Mouse (Mus musculus) ovary, postnatal 14 days (tissue): ENCODE measurements around the gene Zfp266.
"Not testable (repeated sequence)": the region's sequence is repeated elsewhere in the genome, so short reads cannot be mapped to it uniquely, and the experiment has no call there.

ENCODE experiments used
- DNase-seq: peaks from one replicate; pipeline ENCODE4 v3.0.0; 2022; ENCODE audit warnings: low spot score

The Zfp266 gene

GRCm38 (mm10) chr9:20521306-20521957 lies at the start of gene Zfp266:
Zfp266 (minus strand) TSS chr9:20521417.
- peak; percentile 83 for DNase-seq

DNA sequence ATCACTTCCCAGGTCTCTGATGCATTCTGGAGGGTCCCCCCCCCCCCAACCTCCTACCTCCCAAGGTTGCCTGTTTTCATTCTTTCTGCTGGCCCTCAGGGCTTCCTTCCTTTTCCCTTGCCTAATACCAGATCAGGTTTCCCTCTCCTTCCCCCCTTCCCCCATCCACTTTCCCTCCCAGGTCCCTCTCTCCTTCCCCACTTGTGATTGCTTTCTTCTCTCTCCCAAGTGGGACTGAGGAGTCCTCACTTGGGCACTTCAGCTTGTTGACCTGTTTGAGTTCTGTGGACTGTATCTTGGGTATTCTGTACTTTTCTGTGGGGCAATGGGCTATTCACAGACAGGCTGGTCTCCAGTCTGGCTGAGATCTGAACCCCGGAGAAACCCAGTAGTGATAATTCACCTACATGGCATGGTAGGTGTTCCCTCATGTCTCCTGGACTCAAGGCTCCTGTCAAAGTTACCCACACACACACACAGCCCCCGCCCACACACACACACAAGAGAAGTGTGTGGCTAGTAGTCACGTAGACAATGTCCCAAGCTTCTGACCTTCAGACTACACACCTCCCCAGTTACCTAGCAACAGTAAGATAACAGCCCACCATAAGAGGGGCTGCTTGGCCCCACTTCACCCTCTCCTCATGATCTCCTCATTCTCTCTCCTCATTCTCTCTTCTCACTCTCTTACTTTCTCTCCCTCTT lies 44.3 kb upstream of the Zfp266 start:
- DNase-seq = not testable (repeated sequence)

- DNase-seq = no peak
Observed at GRCm38 (mm10) chr9:20562177-20562576, 41.0 kb upstream of the Zfp266 start.

- DNase-seq = no peak
Observed at GRCm38 (mm10) chr9:20552698-20553097, 31.5 kb upstream of the Zfp266 start.

DNA sequence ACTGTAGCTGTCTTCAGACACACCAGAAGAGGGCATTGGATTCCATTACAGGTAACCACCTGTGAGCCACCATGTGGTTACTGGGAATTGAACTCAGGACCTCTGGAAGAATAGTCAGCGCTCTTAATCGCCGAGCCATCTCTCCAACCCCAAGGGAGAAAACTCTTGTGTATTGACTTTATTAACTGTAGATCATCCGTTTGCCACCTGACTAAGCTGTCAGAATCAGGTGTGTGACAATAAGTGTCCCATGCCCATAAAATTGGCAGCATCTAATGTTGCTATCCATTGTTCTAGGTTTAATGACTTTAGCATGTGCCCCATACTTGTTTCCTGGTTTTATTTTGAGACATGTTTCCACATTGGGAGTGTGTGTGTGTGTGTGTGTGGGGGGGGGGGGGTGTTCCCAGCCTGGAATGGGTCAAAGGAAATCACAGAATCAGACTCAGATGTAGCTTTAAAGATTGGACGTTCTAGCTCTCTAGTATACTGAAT lies 30.6 kb upstream of the Zfp266 start:
- DNase-seq = no peak

DNA sequence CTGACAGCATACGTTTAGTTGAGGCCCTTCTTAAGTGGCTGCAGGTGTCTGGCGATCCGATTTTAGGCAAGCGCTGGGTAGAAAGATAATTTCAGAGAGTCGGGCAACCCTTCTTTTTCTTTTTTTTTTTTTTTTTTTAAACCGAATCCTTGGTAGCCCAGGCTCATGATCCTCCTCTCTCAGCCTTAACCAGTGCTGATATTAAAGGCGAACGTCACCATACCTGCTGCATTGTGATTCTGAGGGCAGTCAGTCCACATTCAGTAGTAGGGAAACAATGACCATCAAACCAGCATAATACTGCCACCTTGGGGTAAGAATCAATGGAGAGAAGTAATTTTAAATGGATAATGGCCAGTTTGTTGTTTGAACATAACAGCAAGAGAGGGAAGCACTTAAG lies 23.9 kb upstream of the Zfp266 start:
- peak; percentile 15 for DNase-seq

- DNase-seq = peak; percentile 76
Observed at GRCm38 (mm10) chr9:20544070-20544821, 23.0 kb upstream of the Zfp266 start.

DNA sequence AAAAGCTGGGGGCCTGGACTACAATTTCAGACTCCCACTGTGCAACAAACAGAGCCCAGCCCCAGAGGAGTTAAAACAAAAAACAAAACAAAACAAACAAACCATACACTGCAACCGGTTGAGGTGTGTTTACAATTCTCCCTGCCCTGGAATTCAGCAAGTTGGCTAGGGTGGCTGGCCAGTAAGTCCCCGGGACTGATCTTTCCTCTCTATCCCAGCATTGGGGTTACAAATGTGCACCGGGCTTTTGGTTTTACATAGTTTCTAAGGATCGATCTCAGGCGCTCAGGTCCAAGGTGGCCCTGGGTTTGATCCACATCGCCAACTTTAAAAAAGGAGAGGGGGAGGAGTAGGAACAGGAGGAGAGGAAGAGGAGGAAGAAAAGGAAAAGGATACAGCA lies 22.3 kb upstream of the Zfp266 start:
- no peak for DNase-seq

DNA sequence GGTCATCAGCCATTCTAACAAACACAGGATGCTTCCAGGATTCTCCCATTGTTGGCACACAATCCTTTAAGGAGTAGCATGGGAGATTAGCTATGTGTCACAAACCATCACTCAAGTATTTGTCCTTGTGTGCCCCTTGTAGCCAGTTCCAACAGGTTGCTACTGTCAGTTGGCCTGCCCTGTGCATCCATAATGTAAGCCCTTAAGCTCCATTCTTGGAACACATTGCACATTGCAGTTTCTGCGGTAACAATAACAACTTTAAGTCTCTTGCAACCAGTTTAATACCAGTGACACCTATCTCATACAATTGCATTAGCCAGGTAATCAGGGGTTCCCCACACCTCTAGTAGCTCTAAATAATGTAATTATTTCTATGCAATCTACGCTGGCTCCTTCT lies 15.4 kb upstream of the Zfp266 start:
- DNase-seq = no peak

DNA sequence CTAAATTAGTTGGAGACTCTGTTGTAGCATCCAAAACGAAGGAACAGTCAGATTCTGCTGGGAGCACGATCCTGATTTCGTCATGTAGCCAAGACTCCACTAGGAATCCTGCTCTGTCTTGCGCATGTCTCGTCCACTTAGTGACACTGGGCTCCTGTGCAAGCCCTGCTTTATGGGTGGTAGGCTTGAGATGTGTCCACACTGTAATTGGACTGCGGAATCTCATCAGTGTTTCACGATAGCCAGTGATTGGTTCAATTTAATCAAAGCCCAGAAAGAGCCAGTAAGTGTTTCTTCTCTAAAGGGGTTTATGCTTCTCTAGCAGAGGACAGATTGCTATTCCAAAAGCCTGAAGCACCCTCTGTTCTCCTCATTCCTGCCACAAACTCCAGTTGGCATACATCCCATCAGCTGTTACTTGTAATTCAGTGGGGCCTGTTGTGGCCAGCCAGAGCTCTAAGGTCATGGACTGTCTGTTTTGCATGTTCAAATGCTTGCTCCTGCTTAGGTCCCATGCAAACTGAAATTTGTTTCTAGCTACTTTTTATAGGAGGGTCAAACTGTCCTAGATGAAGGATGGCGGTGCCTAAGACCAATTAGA lies 13.2 kb upstream of the Zfp266 start:
- DNase-seq = no peak

DNA sequence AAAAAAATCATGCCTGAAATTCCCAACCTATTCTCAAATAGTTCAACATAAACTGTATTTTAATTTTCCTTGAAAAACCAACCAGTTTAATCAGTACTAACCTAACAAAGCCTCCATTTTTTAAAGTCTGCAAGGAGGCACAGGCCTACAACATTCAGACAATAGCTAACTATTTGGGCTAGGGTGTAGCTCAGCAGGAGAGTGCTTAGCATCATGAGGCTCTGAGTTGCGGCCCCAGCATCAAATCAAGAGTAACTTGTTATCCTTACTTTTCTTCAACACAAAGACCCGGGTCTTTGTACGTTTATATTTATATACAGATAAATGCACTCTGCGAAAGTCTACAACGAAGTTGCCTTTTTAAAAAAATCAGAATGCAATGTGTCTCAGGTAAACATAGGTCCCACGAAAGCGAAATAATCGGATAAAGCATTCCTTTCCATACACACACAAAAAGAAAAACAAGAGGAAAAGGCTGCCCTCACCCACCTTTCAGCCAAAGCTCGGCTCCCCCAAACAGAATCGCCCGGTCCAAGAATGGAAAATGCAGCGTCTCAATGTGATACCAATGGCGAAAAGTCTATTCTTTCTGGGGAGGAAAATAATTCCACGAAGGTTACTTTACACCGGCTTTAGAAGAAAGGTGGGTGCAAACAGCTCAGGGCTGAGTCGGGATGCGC lies 546 bp downstream of the Zfp266 start:
- no peak for DNase-seq

DNA sequence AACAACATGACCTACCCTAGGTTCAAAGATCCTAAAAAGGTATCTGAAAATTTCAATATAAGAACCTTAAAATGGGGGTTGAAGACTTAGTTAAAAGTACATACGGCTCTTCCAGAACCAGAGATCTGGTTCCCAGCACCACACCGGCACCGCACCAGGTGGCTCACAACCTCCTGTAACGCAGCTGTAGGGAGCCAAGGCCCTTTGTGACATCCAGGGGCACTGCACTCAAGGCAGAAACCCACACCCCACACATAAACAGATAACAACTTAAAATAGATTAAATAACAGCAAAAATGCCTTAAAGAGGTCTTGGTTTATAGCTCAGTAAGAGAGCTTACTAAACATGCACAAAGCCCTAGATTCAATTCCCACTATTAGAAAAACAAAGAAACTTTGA lies 1.3 kb downstream of the Zfp266 start:
- DNase-seq = no peak

DNA sequence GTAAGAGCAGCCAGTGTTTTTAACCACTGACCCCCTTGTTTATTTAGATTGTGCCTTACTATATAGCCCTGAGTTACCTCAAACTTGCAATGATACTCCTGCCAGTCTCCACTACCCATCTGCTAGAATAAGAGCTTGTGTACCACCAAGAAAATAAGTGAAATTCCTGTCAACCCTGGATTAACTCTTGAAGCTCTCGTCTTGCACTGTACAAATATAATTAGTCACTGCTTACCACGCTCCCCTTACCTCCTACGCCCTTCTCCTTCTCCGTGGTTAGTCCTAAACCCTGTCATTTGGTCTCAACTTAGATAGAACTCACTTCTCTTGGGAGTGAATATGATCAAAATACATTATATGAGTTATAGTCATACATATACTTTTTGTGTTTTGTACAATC lies 2.5 kb downstream of the Zfp266 start:
- DNase-seq = no peak

DNA sequence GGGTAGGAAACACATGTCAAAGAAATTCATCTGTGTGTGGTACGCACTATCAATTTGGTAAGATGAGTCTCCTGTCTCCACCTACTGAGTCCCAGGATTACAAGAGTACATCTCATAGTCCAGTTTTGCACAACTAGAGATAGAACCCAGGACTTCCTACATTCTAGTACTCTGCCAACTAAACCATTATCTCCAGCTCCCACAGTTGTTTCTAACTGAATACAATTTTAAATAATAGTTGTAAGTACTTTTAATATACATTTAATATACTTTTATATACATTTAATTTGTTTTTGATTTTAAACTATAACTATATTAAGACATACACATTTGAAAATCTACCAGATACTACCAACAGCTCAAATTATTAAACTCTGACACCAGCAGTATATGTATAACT lies 3.5 kb downstream of the Zfp266 start:
- no peak for DNase-seq

GRCm38 (mm10) chr9:20514016-20514415 lies 7.2 kb downstream of the Zfp266 start:
- no peak for DNase-seq

- DNase-seq = no peak
Observed at GRCm38 (mm10) chr9:20512714-20513113, 8.5 kb downstream of the Zfp266 start.

GRCm38 (mm10) chr9:20511645-20512044 lies 9.6 kb downstream of the Zfp266 start:
- DNase-seq = no peak

DNA sequence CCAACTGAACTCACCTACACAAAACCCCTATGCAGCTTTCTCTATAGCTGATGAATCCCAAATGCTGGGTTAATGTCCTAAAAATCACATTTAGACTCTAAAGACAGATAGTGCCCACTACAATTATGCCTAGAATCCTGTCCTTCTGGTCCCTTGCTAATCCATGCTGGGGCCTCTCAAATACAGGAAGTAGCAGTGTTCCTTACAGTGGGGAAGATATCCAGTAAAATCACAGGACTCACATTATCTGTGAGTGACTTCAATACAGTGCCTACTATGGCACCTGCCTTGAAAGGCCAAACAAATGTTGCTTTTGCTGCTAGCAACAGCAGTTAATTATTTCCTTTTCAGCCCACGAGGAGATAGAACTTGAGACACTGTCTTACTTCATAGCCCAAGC lies 10.9 kb downstream of the Zfp266 start:
- no peak for DNase-seq

DNA sequence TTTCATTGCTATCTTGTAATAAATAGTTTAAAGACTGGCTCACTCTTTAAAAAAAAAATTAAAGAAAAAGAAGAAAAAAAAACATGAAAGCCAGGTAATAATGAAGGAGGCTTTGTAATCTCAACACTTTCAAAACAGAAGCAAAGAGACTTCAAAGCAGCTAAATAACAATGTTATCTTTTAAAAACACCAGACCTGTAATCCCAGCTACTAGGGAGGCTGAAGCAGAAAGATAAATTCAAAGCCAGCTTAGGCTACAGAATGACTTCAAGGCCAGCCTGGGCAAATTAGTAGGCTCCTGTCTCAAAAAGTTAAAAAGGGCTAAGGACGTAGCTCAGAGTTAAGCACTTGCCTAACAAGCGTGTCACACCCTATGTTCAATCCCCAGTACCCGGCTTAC lies 11.5 kb downstream of the Zfp266 start:
- DNase-seq = no peak

DNA sequence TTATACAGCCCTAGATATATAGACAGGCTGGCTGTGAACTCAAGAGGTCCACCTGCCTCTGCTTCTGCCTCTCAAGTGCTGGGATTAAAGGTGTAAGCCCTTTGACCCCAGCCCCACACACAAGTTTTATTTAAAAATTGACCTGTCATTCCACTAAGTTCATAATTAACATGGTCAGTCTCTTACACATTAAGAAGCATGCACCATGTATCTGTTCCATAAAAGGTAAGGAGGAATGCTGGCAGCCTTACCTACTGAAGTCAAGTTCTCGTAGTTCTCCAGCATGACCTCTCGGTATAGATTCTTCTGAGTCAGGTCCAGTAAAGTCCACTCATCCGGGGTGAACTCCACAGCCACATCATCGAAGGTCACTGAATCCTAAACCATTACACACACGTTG lies 16.4 kb downstream of the Zfp266 start:
- no peak for DNase-seq

DNA sequence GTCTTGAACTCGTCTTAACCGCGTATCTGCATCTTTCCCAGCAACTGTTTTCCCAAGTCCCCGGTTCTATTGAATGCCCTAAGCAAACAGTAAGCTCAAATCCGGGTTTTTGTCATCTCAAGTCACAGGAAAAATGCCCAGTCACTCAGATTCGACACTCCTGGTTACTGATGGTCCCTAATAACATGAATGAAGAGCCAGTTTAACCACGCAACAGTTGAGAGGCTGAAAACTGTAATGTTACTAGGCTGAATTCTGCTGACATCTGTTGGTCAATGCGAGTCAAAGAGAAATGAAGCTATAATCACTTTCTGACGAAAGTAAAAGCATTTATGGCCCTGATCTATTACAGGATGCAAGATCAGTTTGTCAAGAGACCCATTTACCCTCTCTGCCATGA lies 27.9 kb downstream of the Zfp266 start:
- DNase-seq = no peak
